Mouse (Mus musculus): ENCODE results near the gene Tmem198b. TPM values are rescaled to one million over a fixed set of nuclear protein-coding genes. Genes with fewer than 3 reads are reported as not detected.

The Tmem198b gene
- polyA plus RNA-seq, 1 experiment from 2014 or later = 14.2 TPM

DNA sequence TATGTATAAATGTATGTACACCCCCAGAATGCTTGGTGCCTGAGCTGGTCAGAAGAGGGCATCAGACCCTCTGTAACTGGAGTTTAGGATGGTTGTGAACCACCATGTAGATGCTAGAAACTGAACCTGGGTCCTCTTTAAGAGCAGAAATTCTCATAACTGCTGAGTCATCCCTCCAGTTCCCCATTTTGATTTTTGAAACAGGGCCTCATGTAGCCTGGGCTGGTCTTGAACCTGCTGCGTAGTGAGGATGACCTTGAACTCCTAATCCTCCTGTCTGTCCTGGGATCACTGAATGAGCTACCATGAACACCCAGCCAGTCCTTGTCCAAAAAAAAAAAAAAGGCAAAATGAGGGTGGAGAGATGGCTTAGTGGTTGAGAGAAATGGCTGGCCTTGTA lies 10.9 kb downstream of the Tmem198b start:
- no peaks in the 10 kb centered on the region for H3K4me1 ChIP-seq (replicated peaks; ENCODE audit: control insufficient read depth, insufficient read depth, low read length)
- no peaks in the 10 kb centered on the region for H3K27me3 ChIP-seq (ENCODE audit: control insufficient read depth, insufficient read depth, low read length)
- 92% methylated on average over 1 of the region's 1 CpGs for WGBS
- H3K9ac ChIP-seq (ENCODE audit: low read depth, low read length) = no peak overlapping the region
- H3K4me2 ChIP-seq (replicated peaks; ENCODE audit: low read depth, low read length) = no peak overlapping the region
- H3K27ac ChIP-seq (ENCODE audit: low read depth, low read length) = no peak overlapping the region
- no peak overlapping the region for H3K4me3 ChIP-seq (ENCODE audit: low read depth, low read length)
- ATAC-seq (ENCODE audit: low FRiP score) = no peak
- no peaks in the 10 kb centered on the region for H3K9me3 ChIP-seq (ENCODE audit: control insufficient read depth, low read length)
- no peaks in the 10 kb centered on the region for H3K36me3 ChIP-seq (ENCODE audit: control insufficient read depth, insufficient read depth, low read length)
- DNase-seq (ENCODE audit: low spot score) = no peak

DNA sequence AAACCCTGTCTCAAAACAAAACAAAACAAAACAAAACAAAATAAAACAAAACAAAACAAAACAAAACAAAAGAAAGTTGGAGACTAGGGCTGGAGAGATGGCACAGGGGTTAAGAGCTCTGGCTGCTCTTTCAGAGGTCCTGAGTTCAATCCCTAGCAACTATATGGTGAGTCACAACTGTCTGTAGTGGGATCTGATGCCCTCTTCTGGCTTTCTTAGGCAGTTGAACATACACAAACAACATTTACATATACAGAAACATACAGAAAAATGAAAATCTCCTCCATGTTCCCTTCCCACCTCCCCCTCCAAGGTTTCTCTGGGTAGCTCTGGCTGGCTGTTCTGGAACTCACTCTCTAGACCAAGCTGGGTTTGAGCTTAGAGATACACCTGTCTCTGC lies 12.1 kb downstream of the Tmem198b start:
- Histone ChIP-seq H3K36me3 (ENCODE audit: control insufficient read depth, insufficient read depth, low read length) (no peaks in the 10 kb centered on the region), H3K9ac (ENCODE audit: low read depth, low read length) (no peak overlapping the region), H3K27me3 (ENCODE audit: control insufficient read depth, insufficient read depth, low read length) (no peaks in the 10 kb centered on the region), H3K4me3 (ENCODE audit: low read depth, low read length) (no peak overlapping the region), H3K9me3 (ENCODE audit: control insufficient read depth, low read length) (no peaks in the 10 kb centered on the region), H3K4me2 (replicated peaks; ENCODE audit: low read depth, low read length) (no peak overlapping the region), H3K27ac (ENCODE audit: low read depth, low read length) (no peak overlapping the region), H3K4me1 (replicated peaks; ENCODE audit: control insufficient read depth, insufficient read depth, low read length) (no peaks in the 10 kb centered on the region)
- no peak for DNase-seq (ENCODE audit: low spot score)
- ATAC-seq (ENCODE audit: low FRiP score) = no peak

GRCm38 (mm10) chr10:128790398-128791124 lies 13.6 kb downstream of the Tmem198b start, which contains the start of gene Mmp19:
Gene Mmp19, plus strand, starts transcription at chr10:128790910.
- DNase-seq (ENCODE audit: low spot score) (no peak), ATAC-seq (ENCODE audit: low FRiP score) (no peak)
- Histone ChIP-seq H3K4me3 (ENCODE audit: low read depth, low read length) (no peak within 1 kb of the TSS), H3K27me3 (ENCODE audit: control insufficient read depth, insufficient read depth, low read length) (no peaks in the 10 kb centered on the region), H3K27ac (ENCODE audit: low read depth, low read length) (no peak within 1 kb of the TSS), H3K4me2 (replicated peaks; ENCODE audit: low read depth, low read length) (no peak within 1 kb of the TSS), H3K36me3 (ENCODE audit: control insufficient read depth, insufficient read depth, low read length) (no peaks in the 10 kb centered on the region), H3K9me3 (ENCODE audit: control insufficient read depth, low read length) (no peaks in the 10 kb centered on the region), H3K4me1 (replicated peaks; ENCODE audit: control insufficient read depth, insufficient read depth, low read length) (no peaks in the 10 kb centered on the region), H3K9ac (ENCODE audit: low read depth, low read length) (no peak within 1 kb of the TSS)
- 73% methylated on average over 7 of the region's 7 CpGs for WGBS

GRCm38 (mm10) chr10:128780200-128780599 lies 24.0 kb downstream of the Tmem198b start:
- Histone ChIP-seq H3K9ac (ENCODE audit: low read depth, low read length) (no peak overlapping the region), H3K36me3 (ENCODE audit: control insufficient read depth, insufficient read depth, low read length) (no peaks in the 10 kb centered on the region), H3K27me3 (ENCODE audit: control insufficient read depth, insufficient read depth, low read length) (no peaks in the 10 kb centered on the region), H3K4me1 (replicated peaks; ENCODE audit: control insufficient read depth, insufficient read depth, low read length) (no peaks in the 10 kb centered on the region), H3K9me3 (ENCODE audit: control insufficient read depth, low read length) (no peaks in the 10 kb centered on the region), H3K27ac (ENCODE audit: low read depth, low read length) (no peak overlapping the region), H3K4me2 (replicated peaks; ENCODE audit: low read depth, low read length) (no peak overlapping the region), H3K4me3 (ENCODE audit: low read depth, low read length) (no peak overlapping the region)
- 93% methylated on average over 1 of the region's 1 CpGs for WGBS
- DNase-seq (ENCODE audit: low spot score) (no peak), ATAC-seq (ENCODE audit: low FRiP score) (no peak)

GRCm38 (mm10) chr10:128779011-128779795 lies 25.0 kb downstream of the Tmem198b start:
- 38% methylated on average over 8 of the region's 8 CpGs for WGBS
- no peaks in the 10 kb centered on the region for H3K9me3 ChIP-seq (ENCODE audit: control insufficient read depth, low read length)
- ATAC-seq (ENCODE audit: low FRiP score) (no peak), DNase-seq (ENCODE audit: low spot score) (peak; percentile 35)
- no peaks in the 10 kb centered on the region for H3K36me3 ChIP-seq (ENCODE audit: control insufficient read depth, insufficient read depth, low read length)
- no peak overlapping the region for H3K27ac ChIP-seq (ENCODE audit: low read depth, low read length)
- no peak overlapping the region for H3K4me2 ChIP-seq (replicated peaks; ENCODE audit: low read depth, low read length)
- no peak overlapping the region for H3K9ac ChIP-seq (ENCODE audit: low read depth, low read length)
- no peak overlapping the region for H3K4me3 ChIP-seq (ENCODE audit: low read depth, low read length)
- no peaks in the 10 kb centered on the region for H3K27me3 ChIP-seq (ENCODE audit: control insufficient read depth, insufficient read depth, low read length)
- H3K4me1 ChIP-seq (replicated peaks; ENCODE audit: control insufficient read depth, insufficient read depth, low read length) = no peaks in the 10 kb centered on the region

GRCm38 (mm10) chr10:128778441-128778840 lies 25.7 kb downstream of the Tmem198b start:
- no peak for ATAC-seq (ENCODE audit: low FRiP score)
- Histone ChIP-seq H3K9ac (ENCODE audit: low read depth, low read length) (no peak overlapping the region), H3K4me1 (replicated peaks; ENCODE audit: control insufficient read depth, insufficient read depth, low read length) (no peaks in the 10 kb centered on the region), H3K9me3 (ENCODE audit: control insufficient read depth, low read length) (no peaks in the 10 kb centered on the region), H3K27me3 (ENCODE audit: control insufficient read depth, insufficient read depth, low read length) (no peaks in the 10 kb centered on the region), H3K4me2 (replicated peaks; ENCODE audit: low read depth, low read length) (no peak overlapping the region), H3K36me3 (ENCODE audit: control insufficient read depth, insufficient read depth, low read length) (no peaks in the 10 kb centered on the region), H3K27ac (ENCODE audit: low read depth, low read length) (no peak overlapping the region), H3K4me3 (ENCODE audit: low read depth, low read length) (no peak overlapping the region)
- DNase-seq (ENCODE audit: low spot score) = no peak
- WGBS = 93% methylated on average over 2 of the region's 2 CpGs

DNA sequence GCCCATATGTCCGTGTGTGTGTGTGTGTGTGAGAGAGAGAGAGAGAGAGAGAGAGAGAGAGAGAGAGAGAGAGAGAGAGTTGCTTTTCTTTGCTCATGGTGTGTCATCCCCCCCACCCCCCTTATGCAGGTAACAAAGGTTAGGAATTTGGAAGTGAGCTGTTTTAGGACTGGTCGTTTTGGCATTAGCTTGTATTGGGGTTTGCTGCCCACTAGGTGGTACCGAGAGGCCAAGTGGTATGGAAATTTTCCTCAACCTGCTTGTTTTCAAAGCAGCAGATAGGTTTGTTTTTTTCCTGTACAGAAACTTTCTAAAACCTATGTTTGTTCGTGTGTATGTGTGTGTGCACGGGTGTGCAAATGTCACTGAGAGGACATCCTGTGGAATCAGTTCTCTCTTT lies 30.5 kb downstream of the Tmem198b start:
- ATAC-seq (ENCODE audit: low FRiP score) (no peak), DNase-seq (ENCODE audit: low spot score) (peak; percentile 10)
- H3K9me3 ChIP-seq (ENCODE audit: control insufficient read depth, low read length) = no peaks in the 10 kb centered on the region
- H3K4me3 ChIP-seq (ENCODE audit: low read depth, low read length) = no peak overlapping the region
- H3K36me3 ChIP-seq (ENCODE audit: control insufficient read depth, insufficient read depth, low read length) = no peaks in the 10 kb centered on the region
- WGBS = 40% methylated on average over 5 of the region's 5 CpGs
- no peak overlapping the region for H3K9ac ChIP-seq (ENCODE audit: low read depth, low read length)
- H3K4me1 ChIP-seq (replicated peaks; ENCODE audit: control insufficient read depth, insufficient read depth, low read length) = no peaks in the 10 kb centered on the region
- H3K27me3 ChIP-seq (ENCODE audit: control insufficient read depth, insufficient read depth, low read length) = no peaks in the 10 kb centered on the region
- H3K4me2 ChIP-seq (replicated peaks; ENCODE audit: low read depth, low read length) = no peak overlapping the region
- H3K27ac ChIP-seq (ENCODE audit: low read depth, low read length) = no peak overlapping the region

- H3K4me1 ChIP-seq (replicated peaks; ENCODE audit: control insufficient read depth, insufficient read depth, low read length) = no peaks in the 10 kb centered on the region
- DNase-seq (ENCODE audit: low spot score) (no peak), ATAC-seq (ENCODE audit: low FRiP score) (no peak)
- no peak overlapping the region for H3K4me3 ChIP-seq (ENCODE audit: low read depth, low read length)
- 81% methylated on average over 2 of the region's 2 CpGs for WGBS
- no peak overlapping the region for H3K27ac ChIP-seq (ENCODE audit: low read depth, low read length)
- H3K9ac ChIP-seq (ENCODE audit: low read depth, low read length) = no peak overlapping the region
- no peaks in the 10 kb centered on the region for H3K27me3 ChIP-seq (ENCODE audit: control insufficient read depth, insufficient read depth, low read length)
- no peaks in the 10 kb centered on the region for H3K36me3 ChIP-seq (ENCODE audit: control insufficient read depth, insufficient read depth, low read length)
- H3K9me3 ChIP-seq (ENCODE audit: control insufficient read depth, low read length) = no peaks in the 10 kb centered on the region
- H3K4me2 ChIP-seq (replicated peaks; ENCODE audit: low read depth, low read length) = no peak overlapping the region
These were observed 31.3 kb downstream of the Tmem198b start for GRCm38 (mm10) chr10:128772895-128773294.
